Mouse (Mus musculus) heart, embryonic 11.5 days (tissue): ENCODE measurements at regions not wholly inside any gene's neighbourhood (a gene's known extent, or its start where the extent isn't known, plus 50 kb on each side); places are given as distances from the start of the nearest gene placed in this dataset.
A peak's percentile ranks its signal among the peaks of the same experiment; 100 is the strongest.

ENCODE experiments used
- ATAC-seq: fragments of 200-750 bp; cut with Nextera tagmentation; replicated peaks from 2 replicates; pipeline ENCODE4 v1.8.0; 2017; ENCODE audit warnings: moderate library complexity; ENCODE audit not compliant: insufficient number of reproducible peaks, low FRiP score, low TSS enrichment
- H3K27ac ChIP-seq: fragments of 300-500 bp; sonication (generic); 2 replicates; pipeline ENCODE4 v1.5.1; 2014; ENCODE audit warnings: mild to moderate bottlenecking, low read depth, low read length
- H3K27me3 ChIP-seq: fragments of 300-500 bp; sonication (generic); 2 replicates; pipeline ENCODE4 v1.6.1; 2014; ENCODE audit warnings: mild to moderate bottlenecking, low read length, mixed read lengths; ENCODE audit not compliant: control insufficient read depth, insufficient read depth
- H3K36me3 ChIP-seq: fragments of 300-500 bp; sonication (generic); 2 replicates; pipeline ENCODE4 v1.6.1; 2014; ENCODE audit warnings: mild to moderate bottlenecking, low read length, moderate library complexity, mixed read lengths; ENCODE audit not compliant: control insufficient read depth, insufficient read depth
- H3K4me1 ChIP-seq: fragments of 300-500 bp; sonication (generic); 2 replicates; pipeline ENCODE4 v1.6.1; 2014; ENCODE audit warnings: low read length; ENCODE audit not compliant: control insufficient read depth, insufficient read depth
- H3K4me2 ChIP-seq: fragments of 300-500 bp; sonication (generic); 2 replicates; pipeline ENCODE4 v1.6.1; 2014; ENCODE audit warnings: mild to moderate bottlenecking, moderate library complexity
- H3K4me3 ChIP-seq: fragments of 300-500 bp; sonication (generic); 2 replicates; pipeline ENCODE4 v1.5.1; 2014; ENCODE audit warnings: low read depth, low read length
- H3K9ac ChIP-seq: fragments of 300-500 bp; sonication (generic); 2 replicates; pipeline ENCODE4 v1.6.1; 2014; ENCODE audit warnings: mild to moderate bottlenecking, low read depth, low read length, moderate library complexity
- H3K9me3 ChIP-seq: fragments of 300-500 bp; sonication (generic); replicated peaks from 2 replicates; pipeline ENCODE4 v1.6.1; 2016; ENCODE audit warnings: low read length; ENCODE audit not compliant: control insufficient read depth
- WGBS: fragments of 180-500 bp; shearing (Covaris S2); extraction: QIAGEN DNeasy Blood & Tissue Kit; methylation state at CpG from one replicate; pipeline ENCODE4 v1.1.7; 2014; ENCODE audit not compliant: insufficient replicate concordance; 5-methylcytosine and 5-hydroxymethylcytosine counted together

- no peaks in the 10 kb centered on the region for H3K36me3 ChIP-seq
- ATAC-seq = no peak
- H3K27ac ChIP-seq = no peak overlapping the region
- H3K4me3 ChIP-seq = no peak overlapping the region
- H3K27me3 ChIP-seq = no peaks in the 10 kb centered on the region
- H3K4me1 ChIP-seq = peaks cover 5% of the 10 kb centered on the region; the same call in 1 of the 2 replicates
- H3K4me2 ChIP-seq = no peak overlapping the region
- no peaks in the 10 kb centered on the region for H3K9me3 ChIP-seq
- WGBS = 87% methylated on average over 3 of the region's 3 CpGs
- no peak overlapping the region for H3K9ac ChIP-seq
Observed at GRCm38 (mm10) chr13:31178964-31179363, 205.0 kb downstream of the Gm5447 start.

GRCm38 (mm10) chr13:31179407-31180001 lies 205.5 kb downstream of the Gm5447 start:
- WGBS = 33% methylated on average over 12 of the region's 12 CpGs
- Histone ChIP-seq H3K4me1 (peaks cover 5% of the 10 kb centered on the region; the same call in 1 of the 2 replicates), H3K9me3 (no peaks in the 10 kb centered on the region), H3K36me3 (no peaks in the 10 kb centered on the region), H3K27me3 (no peaks in the 10 kb centered on the region), H3K4me3 (no peak overlapping the region), H3K9ac (0 out of 2 replicates have a peak overlapping the region, but pooled peaks have one; percentile 34), H3K4me2 (peak overlapping the region; percentile 16; the same call in 1 of the 2 replicates), H3K27ac (no peak overlapping the region)
- ATAC-seq = no peak

- H3K9ac ChIP-seq = no peak overlapping the region
- WGBS = 79% methylated on average over 5 of the region's 5 CpGs
- peaks cover 5% of the 10 kb centered on the region; the same call in 1 of the 2 replicates for H3K4me1 ChIP-seq
- H3K27me3 ChIP-seq = no peaks in the 10 kb centered on the region
- no peak overlapping the region for H3K4me3 ChIP-seq
- no peaks in the 10 kb centered on the region for H3K36me3 ChIP-seq
- ATAC-seq = no peak
- no peak overlapping the region for H3K4me2 ChIP-seq
- no peaks in the 10 kb centered on the region for H3K9me3 ChIP-seq
- H3K27ac ChIP-seq = no peak overlapping the region
Observed at GRCm38 (mm10) chr13:31181530-31181929, 207.5 kb downstream of the Gm5447 start.

- H3K4me3 ChIP-seq = no peak overlapping the region
- H3K4me2 ChIP-seq = no peak overlapping the region
- no peak overlapping the region for H3K27ac ChIP-seq
- H3K9ac ChIP-seq = no peak overlapping the region
- no peaks in the 10 kb centered on the region for H3K36me3 ChIP-seq
- no peaks in the 10 kb centered on the region for H3K27me3 ChIP-seq
- H3K4me1 ChIP-seq = no peaks in the 10 kb centered on the region
- no peak for ATAC-seq
- 73% methylated on average over 14 of the region's 14 CpGs for WGBS
- H3K9me3 ChIP-seq = no peaks in the 10 kb centered on the region
Observed at GRCm38 (mm10) chr13:31184845-31185834, 211.1 kb downstream of the Gm5447 start.

- Histone ChIP-seq H3K4me2 (no peak overlapping the region), H3K27ac (no peak overlapping the region), H3K9me3 (no peaks in the 10 kb centered on the region), H3K9ac (no peak overlapping the region), H3K27me3 (no peaks in the 10 kb centered on the region), H3K4me1 (no peaks in the 10 kb centered on the region), H3K36me3 (no peaks in the 10 kb centered on the region), H3K4me3 (no peak overlapping the region)
- no peak for ATAC-seq
- WGBS = 66% methylated on average over 5 of the region's 5 CpGs
Observed at GRCm38 (mm10) chr13:31186805-31187589, 213.0 kb downstream of the Gm5447 start.

- no peak for ATAC-seq
- Histone ChIP-seq H3K27ac (no peak overlapping the region), H3K36me3 (no peaks in the 10 kb centered on the region), H3K4me3 (no peak overlapping the region), H3K9me3 (no peaks in the 10 kb centered on the region), H3K9ac (no peak overlapping the region), H3K27me3 (no peaks in the 10 kb centered on the region), H3K4me2 (no peak overlapping the region), H3K4me1 (no peaks in the 10 kb centered on the region)
- 40% methylated on average over 1 of the region's 1 CpGs for WGBS
Observed at GRCm38 (mm10) chr13:31189116-31189515, 215.1 kb downstream of the Gm5447 start.

- Histone ChIP-seq H3K27ac (no peak overlapping the region), H3K4me3 (no peak overlapping the region), H3K4me2 (no peak overlapping the region), H3K4me1 (no peaks in the 10 kb centered on the region), H3K9me3 (no peaks in the 10 kb centered on the region), H3K9ac (no peak overlapping the region), H3K27me3 (no peaks in the 10 kb centered on the region), H3K36me3 (no peaks in the 10 kb centered on the region)
- ATAC-seq = no peak
- WGBS = 79% methylated on average over 4 of the region's 4 CpGs
Observed at GRCm38 (mm10) chr13:31190036-31190435, 216.0 kb downstream of the Gm5447 start.

- Histone ChIP-seq H3K4me1 (no peaks in the 10 kb centered on the region), H3K4me2 (no peak overlapping the region), H3K9ac (no peak overlapping the region), H3K4me3 (no peak overlapping the region), H3K27ac (no peak overlapping the region), H3K36me3 (no peaks in the 10 kb centered on the region), H3K9me3 (no peaks in the 10 kb centered on the region), H3K27me3 (no peaks in the 10 kb centered on the region)
- WGBS = 82% methylated on average over 7 of the region's 7 CpGs
- no peak for ATAC-seq
Observed at GRCm38 (mm10) chr13:31191344-31192139, 217.5 kb downstream of the Gm5447 start.
